Mouse (Mus musculus): ENCODE measurements around the gene Tlr12. TPM values are rescaled to one million over a fixed set of nuclear protein-coding genes. Genes with fewer than 3 reads are reported as not detected.
"Not testable (repeated sequence)": the region's sequence is repeated elsewhere in the genome, so short reads cannot be mapped to it uniquely, and the experiment has no call there.

Tlr12 gene
- polyA plus RNA-seq, 1 experiment from 2014 or later: 1.4 TPM

DNA sequence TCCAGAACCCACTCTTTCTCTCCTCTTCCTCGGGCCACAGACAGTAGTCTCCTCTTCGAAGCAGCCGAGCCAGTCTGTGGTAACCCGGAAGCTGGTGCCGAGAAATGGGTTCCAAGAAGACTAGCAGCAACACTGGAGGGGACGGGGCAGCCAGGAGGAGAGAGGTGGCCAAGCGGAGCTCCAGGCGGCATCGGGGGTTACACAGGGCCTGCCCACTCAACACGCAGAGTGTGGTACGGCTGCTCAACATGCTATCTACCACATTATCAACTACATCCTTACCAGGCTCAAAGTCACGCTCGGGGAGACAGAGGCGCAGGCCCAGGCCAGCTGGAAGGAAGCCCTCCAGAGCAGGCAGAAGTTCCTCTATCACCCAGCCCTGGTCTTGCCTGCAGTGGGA is 2.7 kb downstream of the Tlr12 start:
- H3K9me3 ChIP-seq: no peaks in the 10 kb centered on the region
- peaks cover 2% of the 10 kb centered on the region; the same call in 1 of the 2 replicates for H3K4me1 ChIP-seq
- peaks cover 5% of the 10 kb centered on the region; the same call in 1 of the 2 replicates for H3K27me3 ChIP-seq (replicated peaks)
- 91% methylated on average over 14 of the region's 14 CpGs for WGBS
- H3K9ac ChIP-seq: no peak overlapping the region
- no peaks in the 10 kb centered on the region for H3K36me3 ChIP-seq
- no peak overlapping the region for H3K4me2 ChIP-seq (replicated peaks)
- no peak overlapping the region for H3K27ac ChIP-seq
- H3K4me3 ChIP-seq: no peak overlapping the region
- ATAC-seq (ENCODE audit: low FRiP score, low read depth): no peak

DNA sequence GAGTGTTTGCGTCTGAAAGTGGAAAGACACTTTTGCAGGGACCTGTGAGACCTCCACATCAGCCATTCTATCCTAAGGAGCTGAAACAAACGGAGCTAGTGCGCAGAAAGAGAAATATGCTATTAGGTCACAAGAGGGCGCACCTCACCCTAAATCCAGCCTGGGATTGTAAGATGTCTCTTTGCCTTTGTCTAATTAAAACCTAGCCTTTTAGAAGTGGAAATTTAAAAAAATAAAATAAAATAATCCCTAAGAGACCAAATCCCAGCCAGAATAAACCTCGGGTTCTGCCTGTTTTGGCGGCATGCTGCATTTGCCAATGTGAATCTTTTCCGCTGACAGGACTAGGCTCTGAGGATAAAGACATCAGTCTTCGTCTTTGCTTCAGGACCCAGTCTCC is 5.1 kb downstream of the Tlr12 start:
- Histone ChIP-seq H3K27ac (no peak overlapping the region), H3K27me3 (replicated peaks) (peaks cover 5% of the 10 kb centered on the region; the same call in 1 of the 2 replicates), H3K4me2 (replicated peaks) (no peak overlapping the region), H3K9ac (no peak overlapping the region), H3K4me3 (no peak overlapping the region), H3K9me3 (no peaks in the 10 kb centered on the region), H3K36me3 (no peaks in the 10 kb centered on the region), H3K4me1 (peaks cover 13% of the 10 kb centered on the region)
- no peak for ATAC-seq (ENCODE audit: low FRiP score, low read depth)
- WGBS: 21% methylated on average over 8 of the region's 8 CpGs

- H3K4me2 ChIP-seq (replicated peaks); H3K4me3 ChIP-seq; H3K36me3 ChIP-seq; H3K27ac ChIP-seq; H3K9me3 ChIP-seq; ATAC-seq (ENCODE audit: low FRiP score, low read depth); H3K27me3 ChIP-seq (replicated peaks); H3K9ac ChIP-seq: not testable (repeated sequence)
- H3K4me1 ChIP-seq: peaks cover 16% of the 10 kb centered on the region
- WGBS: 83% methylated on average over 3 of the region's 3 CpGs
Measured at GRCm38 (mm10) chr4:128611726-128612125, 6.7 kb downstream of the Tlr12 start.

- no peak overlapping the region for H3K9ac ChIP-seq
- no peak overlapping the region for H3K27ac ChIP-seq
- H3K9me3 ChIP-seq: no peaks in the 10 kb centered on the region
- no peaks in the 10 kb centered on the region for H3K27me3 ChIP-seq (replicated peaks)
- peaks cover 16% of the 10 kb centered on the region for H3K4me1 ChIP-seq
- 26% methylated on average over 10 of the region's 10 CpGs for WGBS
- H3K36me3 ChIP-seq: no peaks in the 10 kb centered on the region
- no peak overlapping the region for H3K4me3 ChIP-seq
- H3K4me2 ChIP-seq (replicated peaks): peak overlapping the region; percentile 60
- ATAC-seq (ENCODE audit: low FRiP score, low read depth): peak; percentile 1; the same call in 1 of the 2 replicates
Measured at GRCm38 (mm10) chr4:128610706-128611105, 7.7 kb downstream of the Tlr12 start.

GRCm38 (mm10) chr4:128609925-128610402 is 8.5 kb downstream of the Tlr12 start, which contains the start of gene Zscan20:
Gene Zscan20, minus strand, starts transcription at chr4:128610098.
- H3K27ac ChIP-seq: 0 out of 2 replicates have a peak within 1 kb of the TSS, but pooled peaks have one; percentile 18
- no peaks in the 10 kb centered on the region for H3K9me3 ChIP-seq
- no peaks in the 10 kb centered on the region for H3K36me3 ChIP-seq
- H3K27me3 ChIP-seq (replicated peaks): no peaks in the 10 kb centered on the region
- H3K4me2 ChIP-seq (replicated peaks): peak within 1 kb of the TSS; percentile 60
- H3K4me1 ChIP-seq: peaks cover 16% of the 10 kb centered on the region
- under 1% methylated on average over 24 of the region's 24 CpGs for WGBS
- peak within 1 kb of the TSS; percentile 62 for H3K9ac ChIP-seq
- peak within 1 kb of the TSS; percentile 65 for H3K4me3 ChIP-seq
- peak; percentile 97 for ATAC-seq (ENCODE audit: low FRiP score, low read depth)

DNA sequence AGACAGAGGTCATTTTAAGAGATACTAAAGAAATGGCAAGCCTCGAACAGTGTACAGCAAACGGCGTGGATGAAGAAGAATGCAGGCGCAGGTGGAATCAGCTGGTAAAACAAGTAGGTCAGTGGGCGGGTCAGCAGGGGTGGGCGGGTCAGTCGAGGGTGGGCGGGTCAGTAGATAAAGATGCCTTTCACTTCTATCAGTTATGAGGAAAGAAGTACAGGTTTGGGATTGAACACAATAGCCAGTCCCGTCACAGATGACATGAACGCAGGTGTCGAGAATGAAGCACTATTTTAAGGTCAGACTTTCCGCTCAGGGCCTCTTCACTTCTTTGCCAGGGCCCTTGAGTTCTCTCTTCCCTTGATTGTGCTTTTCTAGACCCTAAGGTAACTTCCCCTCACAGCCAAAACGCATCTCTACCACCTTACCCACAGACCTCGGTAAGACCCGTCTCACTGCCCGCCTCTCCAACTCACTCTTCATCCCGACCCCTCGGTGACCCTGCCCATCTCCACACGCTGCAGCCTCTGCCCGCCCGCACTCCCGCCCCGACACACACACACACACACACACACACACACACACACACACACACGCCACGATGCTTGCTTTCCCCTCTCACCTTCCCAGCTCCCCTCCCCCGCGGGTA is 9.0 kb downstream of the Tlr12 start:
- ATAC-seq (ENCODE audit: low FRiP score, low read depth): peak; percentile 65
- peaks cover 16% of the 10 kb centered on the region for H3K4me1 ChIP-seq
- no peaks in the 10 kb centered on the region for H3K9me3 ChIP-seq
- WGBS: 13% methylated on average over 25 of the region's 27 CpGs
- peak overlapping the region; percentile 62 for H3K9ac ChIP-seq
- peaks cover under 1% of the 10 kb centered on the region for H3K36me3 ChIP-seq
- H3K4me2 ChIP-seq (replicated peaks): peak overlapping the region; percentile 60
- no peaks in the 10 kb centered on the region for H3K27me3 ChIP-seq (replicated peaks)
- peak overlapping the region; percentile 65 for H3K4me3 ChIP-seq
- 0 out of 2 replicates have a peak overlapping the region, but pooled peaks have one; percentile 18 for H3K27ac ChIP-seq

GRCm38 (mm10) chr4:128607661-128608060 is 10.8 kb downstream of the Tlr12 start:
- H3K27ac ChIP-seq: no peak overlapping the region
- H3K27me3 ChIP-seq (replicated peaks): no peaks in the 10 kb centered on the region
- H3K4me1 ChIP-seq: peaks cover 16% of the 10 kb centered on the region
- no peak overlapping the region for H3K9ac ChIP-seq
- H3K4me3 ChIP-seq: no peak overlapping the region
- 87% methylated on average over 11 of the region's 11 CpGs for WGBS
- H3K4me2 ChIP-seq (replicated peaks): no peak overlapping the region
- H3K36me3 ChIP-seq: peaks cover 18% of the 10 kb centered on the region
- ATAC-seq (ENCODE audit: low FRiP score, low read depth): no peak
- H3K9me3 ChIP-seq: no peaks in the 10 kb centered on the region

DNA sequence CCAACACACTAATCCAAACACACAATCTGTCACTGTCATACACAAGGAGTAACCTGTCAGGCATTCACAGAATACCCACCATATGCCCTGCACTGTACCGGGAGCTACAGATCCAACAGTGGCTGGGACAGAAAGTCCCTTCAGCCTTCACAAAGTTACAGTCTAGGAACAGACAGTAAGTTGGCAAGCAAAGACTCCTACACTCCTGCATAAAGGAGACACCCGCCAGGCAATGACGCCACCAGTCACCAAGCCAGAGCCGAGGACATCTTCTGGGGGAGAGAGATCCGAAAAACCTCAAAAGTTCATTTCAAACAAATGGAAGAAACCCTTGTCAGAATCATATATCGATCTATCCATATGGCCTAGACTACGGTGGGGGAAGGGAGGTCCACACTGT is 11.8 kb downstream of the Tlr12 start:
- no peaks in the 10 kb centered on the region for H3K27me3 ChIP-seq (replicated peaks)
- H3K9ac ChIP-seq: no peak overlapping the region
- no peak for ATAC-seq (ENCODE audit: low FRiP score, low read depth)
- no peak overlapping the region for H3K4me3 ChIP-seq
- H3K4me2 ChIP-seq (replicated peaks): no peak overlapping the region
- WGBS: 95% methylated on average over 7 of the region's 7 CpGs
- H3K27ac ChIP-seq: no peak overlapping the region
- H3K36me3 ChIP-seq: peaks cover 28% of the 10 kb centered on the region
- peaks cover 16% of the 10 kb centered on the region for H3K4me1 ChIP-seq
- no peaks in the 10 kb centered on the region for H3K9me3 ChIP-seq

GRCm38 (mm10) chr4:128597801-128598560 is 20.4 kb downstream of the Tlr12 start:
- ATAC-seq (ENCODE audit: low FRiP score, low read depth): no peak
- H3K27ac ChIP-seq: no peak overlapping the region
- H3K36me3 ChIP-seq: peaks cover 24% of the 10 kb centered on the region
- no peaks in the 10 kb centered on the region for H3K27me3 ChIP-seq (replicated peaks)
- H3K4me3 ChIP-seq: no peak overlapping the region
- H3K9me3 ChIP-seq: no peaks in the 10 kb centered on the region
- 69% methylated on average over 12 of the region's 12 CpGs for WGBS
- H3K4me1 ChIP-seq: no peaks in the 10 kb centered on the region
- no peak overlapping the region for H3K9ac ChIP-seq
- H3K4me2 ChIP-seq (replicated peaks): no peak overlapping the region

GRCm38 (mm10) chr4:128594062-128594461 is 24.4 kb downstream of the Tlr12 start:
- no peaks in the 10 kb centered on the region for H3K9me3 ChIP-seq
- peaks cover 30% of the 10 kb centered on the region for H3K36me3 ChIP-seq
- no peaks in the 10 kb centered on the region for H3K27me3 ChIP-seq (replicated peaks)
- H3K4me3 ChIP-seq: no peak overlapping the region
- no peak for ATAC-seq (ENCODE audit: low FRiP score, low read depth)
- WGBS: 97% methylated on average over 5 of the region's 5 CpGs
- no peaks in the 10 kb centered on the region for H3K4me1 ChIP-seq
- no peak overlapping the region for H3K4me2 ChIP-seq (replicated peaks)
- H3K9ac ChIP-seq: no peak overlapping the region
- no peak overlapping the region for H3K27ac ChIP-seq

- Histone ChIP-seq H3K36me3 (peaks cover 37% of the 10 kb centered on the region), H3K9ac (no peak overlapping the region), H3K4me2 (replicated peaks) (no peak overlapping the region), H3K4me3 (no peak overlapping the region), H3K27ac (no peak overlapping the region), H3K4me1 (no peaks in the 10 kb centered on the region), H3K27me3 (replicated peaks) (no peaks in the 10 kb centered on the region), H3K9me3 (no peaks in the 10 kb centered on the region)
- no peak for ATAC-seq (ENCODE audit: low FRiP score, low read depth)
- WGBS: 98% methylated on average over 4 of the region's 4 CpGs
Measured at GRCm38 (mm10) chr4:128593286-128593685, 25.1 kb downstream of the Tlr12 start.

DNA sequence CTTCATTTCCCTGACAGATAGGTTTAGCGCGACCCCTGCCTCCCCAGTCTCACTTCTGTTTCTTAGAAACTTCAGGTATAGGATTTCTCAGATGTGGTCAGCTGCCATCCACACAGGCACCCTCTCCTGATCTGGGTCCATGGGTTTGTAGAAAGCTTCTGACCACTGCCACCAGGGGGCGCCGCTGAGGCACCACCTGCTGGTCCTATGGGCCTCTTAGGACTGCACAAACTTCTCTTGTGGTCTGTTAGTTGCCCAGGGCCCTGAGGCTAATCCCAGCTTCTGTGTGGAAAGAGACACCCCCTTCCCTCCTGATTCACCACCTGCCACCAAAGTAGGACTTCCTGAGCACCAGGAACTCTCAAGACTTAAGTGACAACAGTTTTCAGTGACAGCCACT is 39.2 kb downstream of the Tlr12 start:
- no peak overlapping the region for H3K4me2 ChIP-seq (replicated peaks)
- no peak overlapping the region for H3K4me3 ChIP-seq
- H3K36me3 ChIP-seq: peaks cover 65% of the 10 kb centered on the region

More for the DNA sequence above, 39.2 kb downstream of the Tlr12 start:
- Histone ChIP-seq H3K4me1 (no peaks in the 10 kb centered on the region), H3K27ac (no peak overlapping the region), H3K9ac (no peak overlapping the region), H3K27me3 (replicated peaks) (no peaks in the 10 kb centered on the region), H3K9me3 (peaks cover 46% of the 10 kb centered on the region)
- WGBS: 63% methylated on average over 4 of the region's 4 CpGs
- ATAC-seq (ENCODE audit: low FRiP score, low read depth): no peak
